Mouse (Mus musculus): ENCODE results near the gene Misp.

Misp gene

GRCm38 (mm10) chr10:79820782-79821181, at the start of gene Misp:
Gene Misp (plus strand): TSS chr10:79820989.
- DNase-seq (ENCODE audit: low read depth in 2 of 2, low spot score in 2 of 2) = no peak

DNA sequence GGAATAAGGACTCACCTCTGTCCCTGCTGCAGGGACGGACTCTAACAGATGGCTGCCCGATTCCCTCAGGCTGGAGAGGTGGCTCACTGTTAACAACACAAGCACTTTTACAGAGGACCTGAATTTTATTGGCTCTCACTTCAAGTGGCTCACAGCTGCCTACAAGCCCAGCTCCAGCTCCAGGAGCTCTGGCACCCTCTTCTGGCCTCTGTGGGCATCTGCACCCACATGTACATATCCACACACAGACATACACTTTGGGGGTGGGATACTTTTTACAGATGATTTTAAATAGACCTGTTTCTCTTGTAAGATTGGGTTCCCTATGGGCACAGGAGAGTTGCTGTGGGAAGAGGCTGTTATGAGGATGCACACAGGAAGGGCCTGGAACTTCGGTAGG, 48.5 kb upstream of the Misp start:
- DNase-seq (ENCODE audit: low read depth in 2 of 2, low spot score in 2 of 2) = no peak

- DNase-seq (ENCODE audit: low read depth in 2 of 2, low spot score in 2 of 2) = no peak
Measured at GRCm38 (mm10) chr10:79773208-79773607, 47.6 kb upstream of the Misp start.

DNA sequence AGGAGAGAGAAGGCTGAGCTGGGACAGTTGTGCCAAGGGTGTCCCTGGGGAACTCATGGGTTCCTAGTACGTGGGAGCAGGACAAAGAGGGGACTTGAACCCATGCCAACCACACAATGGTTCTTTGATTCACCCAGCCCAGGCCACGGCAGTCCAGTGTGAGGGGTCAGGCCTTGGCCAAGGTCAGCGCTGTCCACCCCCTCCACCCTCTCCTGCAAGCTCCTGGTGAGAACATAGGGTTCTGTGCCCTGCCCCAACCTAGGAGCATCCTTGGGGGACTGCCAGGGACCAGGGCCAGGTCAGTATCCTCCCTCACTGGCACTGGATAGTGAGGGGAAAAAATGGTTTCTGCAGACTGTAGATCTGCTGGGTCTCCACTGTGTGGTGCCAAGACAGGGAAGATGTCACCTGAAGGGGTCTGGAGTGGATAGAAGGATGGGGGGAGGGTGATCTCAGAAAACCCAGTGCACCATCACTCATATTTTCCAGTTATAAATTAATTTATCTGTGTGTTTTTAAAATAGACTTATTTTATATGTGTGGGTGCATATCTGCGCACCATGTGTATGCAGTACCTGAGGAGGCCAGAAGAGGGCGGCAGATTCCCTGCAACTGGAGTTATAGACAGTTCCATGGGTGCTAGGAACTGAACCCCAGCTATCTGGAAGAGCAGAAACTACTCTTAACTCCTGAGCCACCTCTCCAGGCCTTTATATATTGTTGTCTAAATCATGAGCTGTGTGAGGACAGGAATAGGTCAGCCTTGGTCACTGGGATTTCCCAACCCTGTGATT, 46.1 kb upstream of the Misp start:
- DNase-seq (ENCODE audit: low read depth in 2 of 2, low spot score in 2 of 2) = no peak

GRCm38 (mm10) chr10:79777103-79777531, 43.7 kb upstream of the Misp start, which contains the start of gene Fstl3:
Gene Fstl3 (plus strand): TSS chr10:79777272.
- no peak for DNase-seq (ENCODE audit: low read depth in 2 of 2, low spot score in 2 of 2)

GRCm38 (mm10) chr10:79778006-79778405, 42.8 kb upstream of the Misp start:
- no peak for DNase-seq (ENCODE audit: low read depth in 2 of 2, low spot score in 2 of 2)

DNA sequence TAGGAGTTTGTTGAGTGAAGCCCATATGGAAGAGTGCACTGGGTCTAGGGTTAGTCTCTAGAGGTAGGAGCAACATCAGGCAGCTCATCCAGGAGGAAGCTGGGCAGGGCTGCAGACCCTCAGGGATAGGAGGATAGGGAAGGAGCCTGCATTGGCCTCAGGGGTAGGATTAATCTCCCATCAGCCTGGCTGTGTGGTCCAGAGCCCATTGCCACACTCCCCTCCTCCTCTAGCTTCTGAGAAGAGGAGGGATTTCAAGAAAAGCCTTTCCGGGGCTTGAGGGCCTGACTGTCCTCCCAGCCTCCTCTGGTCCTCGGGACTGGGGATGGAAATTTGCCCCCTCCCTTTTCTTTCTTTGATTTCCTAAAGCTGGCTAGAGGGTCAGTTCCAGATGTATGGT, 41.6 kb upstream of the Misp start:
- DNase-seq (ENCODE audit: low read depth in 2 of 2, low spot score in 2 of 2) = no peak

DNA sequence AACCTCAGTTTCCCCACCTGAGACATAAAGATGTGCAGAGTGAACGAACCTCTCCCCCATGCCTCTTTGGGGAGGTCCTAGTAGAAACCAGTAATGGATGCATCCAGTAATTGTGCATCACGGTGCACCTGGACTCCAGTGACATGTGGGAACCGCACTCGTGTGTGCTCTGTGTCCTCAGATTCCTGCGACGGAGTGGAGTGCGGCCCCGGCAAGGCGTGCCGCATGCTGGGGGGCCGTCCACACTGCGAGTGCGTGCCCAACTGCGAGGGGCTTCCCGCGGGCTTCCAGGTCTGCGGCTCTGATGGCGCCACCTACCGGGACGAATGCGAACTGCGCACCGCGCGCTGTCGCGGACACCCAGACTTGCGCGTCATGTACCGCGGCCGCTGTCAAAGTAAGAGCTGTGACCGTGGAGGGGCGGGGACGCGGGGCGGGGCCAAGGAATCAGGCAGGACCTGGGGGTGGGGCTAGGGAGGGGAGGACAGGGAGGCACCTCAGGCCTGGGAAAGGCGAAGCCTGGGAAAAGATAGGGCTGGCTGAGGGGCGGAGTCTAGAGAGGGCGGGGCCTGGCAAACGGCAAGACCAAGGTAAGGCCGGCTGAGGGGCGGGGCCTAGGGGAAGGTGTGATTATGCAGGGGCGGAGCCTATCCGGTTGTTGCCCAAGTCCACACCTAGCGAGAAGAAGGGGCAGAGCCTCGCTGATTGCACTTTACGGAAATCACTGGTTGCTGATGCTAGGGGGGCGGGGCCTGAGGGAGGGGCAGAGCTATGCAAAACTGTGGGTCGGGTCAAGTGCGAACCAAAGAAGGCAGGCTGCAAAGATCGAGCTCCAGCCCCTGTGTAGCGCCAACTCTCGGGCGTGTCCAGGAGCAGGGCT, 40.8 kb upstream of the Misp start:
- peak; percentile 89 to 92 for DNase-seq (ENCODE audit: low read depth in 2 of 2, low spot score in 2 of 2)

- peak in 1 of 2 experiments; percentile 69 for DNase-seq (ENCODE audit: low read depth in 2 of 2, low spot score in 2 of 2)
Measured at GRCm38 (mm10) chr10:79780664-79781015, 40.1 kb upstream of the Misp start.

DNA sequence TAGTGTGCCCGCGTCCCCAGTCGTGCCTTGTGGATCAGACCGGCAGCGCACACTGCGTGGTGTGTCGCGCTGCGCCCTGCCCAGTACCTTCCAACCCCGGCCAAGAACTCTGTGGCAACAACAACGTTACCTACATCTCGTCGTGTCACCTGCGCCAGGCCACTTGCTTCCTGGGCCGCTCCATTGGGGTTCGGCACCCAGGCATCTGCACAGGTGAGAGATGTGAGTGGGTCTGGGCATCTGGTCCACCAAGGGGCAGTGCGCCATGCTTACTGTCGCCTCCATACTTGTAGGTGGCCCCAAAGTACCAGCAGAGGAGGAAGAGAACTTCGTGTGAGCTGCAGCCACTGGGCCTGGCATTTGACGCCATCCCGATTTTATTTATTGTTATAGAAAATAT, 39.6 kb upstream of the Misp start:
- no peak for DNase-seq (ENCODE audit: low read depth in 2 of 2, low spot score in 2 of 2)

- DNase-seq (ENCODE audit: low read depth in 2 of 2, low spot score in 2 of 2) = no peak
Measured at GRCm38 (mm10) chr10:79781956-79782355, 38.8 kb upstream of the Misp start.

- DNase-seq (ENCODE audit: low read depth in 2 of 2, low spot score in 2 of 2) = no peak
Measured at GRCm38 (mm10) chr10:79783050-79783449, 37.7 kb upstream of the Misp start.

- DNase-seq (ENCODE audit: low read depth in 2 of 2, low spot score in 2 of 2) = peak; percentile 39 to 46
Measured at GRCm38 (mm10) chr10:79783920-79784800, 36.6 kb upstream of the Misp start.

DNA sequence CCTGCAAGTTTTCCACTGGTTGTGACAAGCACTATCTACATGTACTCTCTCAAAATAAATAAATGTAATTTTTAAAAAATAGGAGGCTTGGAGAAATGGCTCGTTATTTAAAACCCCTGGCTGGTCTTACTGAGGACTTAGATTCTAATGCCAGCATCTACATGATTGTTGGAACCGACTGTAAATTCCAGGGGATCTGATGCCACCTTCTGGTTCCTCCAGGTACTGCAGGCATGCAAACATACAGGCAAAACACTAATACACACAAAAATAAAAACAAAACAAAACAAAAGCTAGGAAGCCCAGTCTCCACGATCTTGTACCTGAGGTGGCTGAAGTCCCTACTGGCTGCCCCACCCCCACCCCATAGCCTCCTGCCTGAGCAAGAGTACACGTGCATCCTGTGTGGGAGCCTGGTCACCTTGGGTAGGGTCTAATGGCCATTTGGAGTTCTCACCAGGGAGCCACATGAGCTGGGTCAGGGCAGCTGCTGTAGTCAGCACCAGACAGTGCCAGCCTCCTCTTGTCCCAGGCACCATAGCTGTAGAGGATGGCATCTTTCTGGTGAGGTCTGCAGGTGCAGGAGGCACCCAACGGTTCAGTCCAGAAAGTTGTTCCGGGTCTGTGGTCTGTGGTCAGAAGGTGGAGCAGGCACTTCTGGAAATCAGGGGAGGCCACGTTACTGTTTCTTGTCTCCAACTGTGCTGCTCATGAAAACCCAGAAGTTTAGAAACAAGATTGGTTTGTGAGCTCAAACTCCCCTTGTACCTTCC, 32.2 kb upstream of the Misp start:
- DNase-seq (ENCODE audit: low read depth in 2 of 2, low spot score in 2 of 2) = peak; percentile 71 to 81

GRCm38 (mm10) chr10:79789581-79789980, 31.2 kb upstream of the Misp start:
- DNase-seq (ENCODE audit: low read depth in 2 of 2, low spot score in 2 of 2) = no peak

DNA sequence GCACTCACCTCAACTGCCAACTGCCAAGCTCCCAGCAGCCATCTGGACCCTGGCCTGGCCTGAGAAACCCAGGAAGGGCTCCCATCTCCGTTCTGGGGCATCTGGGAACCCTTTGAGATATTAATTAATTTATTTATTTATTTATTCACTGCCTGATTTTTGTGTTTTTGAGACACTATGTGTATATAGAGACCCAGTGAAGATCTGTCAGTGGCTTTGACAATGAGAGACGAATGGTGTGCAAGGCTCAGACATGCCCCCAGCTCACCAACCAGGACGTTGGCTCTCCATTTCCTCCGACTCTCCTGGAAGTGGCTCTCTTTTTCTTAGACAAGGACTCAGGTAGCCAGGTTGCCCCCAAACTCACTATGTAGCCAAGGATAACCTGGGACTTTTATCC, 29.9 kb upstream of the Misp start, which contains the start of gene Prss57:
Prss57 (minus strand) TSS at position 101 of the 400 bp plus-strand sequence.
- DNase-seq (ENCODE audit: low read depth in 2 of 2, low spot score in 2 of 2) = no peak

- DNase-seq (ENCODE audit: low read depth in 2 of 2, low spot score in 2 of 2) = no peak
Measured at GRCm38 (mm10) chr10:79792339-79793040, 28.3 kb upstream of the Misp start.

GRCm38 (mm10) chr10:79793051-79793737, 27.6 kb upstream of the Misp start, which contains the start of gene Palm:
Gene Palm (plus strand): TSS chr10:79793572.
- peak; percentile 65 to 69 for DNase-seq (ENCODE audit: low read depth in 2 of 2, low spot score in 2 of 2)

All from CD8-positive naive resting alpha-beta T cell, adult 2 months (primary cell).